Mouse (Mus musculus) stomach, postnatal 0 days (tissue): ENCODE measurements around the gene Rgs17.

Experiments used
- CTCF ChIP-seq: IDR thresholded peaks from 2 replicates; pipeline ENCODE4 v1.5.1; 2016; ENCODE audit warnings: antibody characterized with exemption, low read depth, mild to moderate bottlenecking, moderate library complexity
- EP300 ChIP-seq: optimal IDR thresholded peaks from 2 replicates; pipeline ENCODE3; 2016; ENCODE audit warnings: antibody characterized with exemption

DNA sequence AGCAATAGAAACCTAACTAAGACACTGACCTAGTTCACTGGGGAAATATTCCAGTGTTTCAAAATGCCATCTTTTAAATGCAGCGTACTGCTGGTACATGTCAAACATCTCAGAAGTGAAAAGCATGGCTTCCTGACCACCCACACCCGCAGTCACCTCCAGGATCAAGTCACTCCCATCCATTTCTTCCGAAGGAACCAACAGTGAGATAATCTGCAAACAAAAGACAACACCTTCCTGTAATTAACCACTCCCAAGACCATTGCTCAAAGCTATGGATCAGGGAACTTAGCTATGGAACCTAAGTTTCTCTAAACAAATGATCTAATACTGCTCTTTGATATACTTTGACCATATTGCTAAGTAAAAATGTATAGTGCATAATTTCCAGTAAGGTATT, 103.4 kb downstream of the Rgs17 start:
- TF ChIP-seq CTCF (no peak), EP300 (no peak)
